Mouse (Mus musculus) liver, embryonic 14.5 days (tissue): ENCODE data around the gene Ticam1. TPM values are rescaled to one million over a fixed set of nuclear protein-coding genes. Genes with fewer than 3 reads are reported as not detected.

Experiments
- ATAC-seq: fragments of 200-750 bp; cut with Nextera tagmentation; 2 replicates; pipeline ENCODE4 v1.8.0; 2017; ENCODE audit warnings: moderate number of reproducible peaks, mild to moderate bottlenecking, moderate library complexity; ENCODE audit not compliant: insufficient read depth
- DNase-seq, 3 experiments: peaks; one replicate each; pipeline ENCODE4 v3.0.0-alpha.2; 2012 to 2013; ENCODE audit warnings: low read depth in 3 of 3, low spot score in 3 of 3
- H3K27ac ChIP-seq: fragments of 300-500 bp; sonication (generic); 2 replicates; pipeline ENCODE4 v1.5.1; 2014; ENCODE audit warnings: moderate library complexity, mild to moderate bottlenecking, control low read depth, inconsistent platforms
- H3K27me3 ChIP-seq: fragments of 300-500 bp; sonication (generic); 2 replicates; pipeline ENCODE4 v1.6.1; 2014; ENCODE audit warnings: mild to moderate bottlenecking, low read length, moderate library complexity; ENCODE audit not compliant: control insufficient read depth, insufficient read depth
- H3K36me3 ChIP-seq: fragments of 300-500 bp; sonication (generic); replicated peaks from 2 replicates; pipeline ENCODE4 v1.6.1; 2014; ENCODE audit warnings: low read depth; ENCODE audit not compliant: control insufficient read depth, insufficient read depth
- H3K4me1 ChIP-seq, 2 experiments: fragments of 200-500 bp in 1 of 2; fragments of 300-500 bp in 1 of 2; sonication (generic) in 1 of 2; replicated peaks; 2 replicates each; pipeline ENCODE4 v1.6.1; 2012 to 2014; ENCODE audit warnings: antibody characterized with exemption in 1 of 2, inconsistent platforms in 1 of 2, low read length in 1 of 2; ENCODE audit not compliant: control insufficient read depth in 2 of 2, insufficient read depth in 2 of 2
- H3K4me2 ChIP-seq: fragments of 300-500 bp; sonication (generic); 2 replicates; pipeline ENCODE4 v1.6.1; 2014; ENCODE audit warnings: low read depth, mild to moderate bottlenecking, control low read depth, moderate library complexity
- H3K4me3 ChIP-seq, 2 experiments: fragments of 200-500 bp in 1 of 2; fragments of 300-500 bp in 1 of 2; sonication (generic) in 1 of 2; 2 replicates each; pipeline ENCODE4 v1.5.1; 2012 to 2014; ENCODE audit warnings: low read depth in 2 of 2, low read length in 2 of 2, mild to moderate bottlenecking in 2 of 2, control low read depth in 1 of 2, inconsistent platforms in 1 of 2, moderate library complexity in 1 of 2; ENCODE audit not compliant: insufficient read depth in 1 of 2
- H3K9ac ChIP-seq: fragments of 300-500 bp; sonication (generic); replicated peaks from 2 replicates; pipeline ENCODE4 v1.6.1; 2014; ENCODE audit warnings: mild to moderate bottlenecking, control low read depth, moderate library complexity
- H3K9me3 ChIP-seq: fragments of 300-500 bp; sonication (generic); 2 replicates; pipeline ENCODE4 v1.6.1; 2016; ENCODE audit warnings: low read length, mixed read lengths; ENCODE audit not compliant: control insufficient read depth
- CTCF ChIP-seq: IDR thresholded peaks from 2 replicates; pipeline ENCODE4 v1.5.1; 2016; ENCODE audit warnings: antibody characterized with exemption, low read depth, control low read depth
- EP300 ChIP-seq: IDR thresholded peaks from 2 replicates; pipeline ENCODE4 v1.6.1; 2016; ENCODE audit warnings: antibody characterized with exemption, low read depth
- WGBS: fragments of 180-500 bp; shearing (Covaris S2); extraction: QIAGEN DNeasy Blood & Tissue Kit; methylation state at CpG from one replicate; pipeline ENCODE4 v1.1.7; 2014; ENCODE audit not compliant: insufficient replicate concordance; 5-methylcytosine and 5-hydroxymethylcytosine counted together
- microRNA counts: library from miRNA; unstranded; fragments of <30 nt; microRNA quantifications from one replicate; lab custom pipeline; 2016
- microRNA-seq: library from miRNA; unstranded; fragments of <30 nt; microRNA quantifications from one replicate; pipeline ENCODE4, GENCODE M21; 2016
- polyA plus RNA-seq, 2 experiments: library from polyadenylated mRNA; depleted of rRNA in 1 of 2; stranded (reverse) in 1 of 2; unstranded in 1 of 2; fragments of >200 nt; fragmentation: Nextera tagmentation in 1 of 2; extraction: Ambion mirVana in 1 of 2; gene quantifications; 2 replicates each; pipeline versions ENCODE4 v1.2.1 to v1.2.3; 2012 to 2014

Ticam1 gene
- polyA plus RNA-seq, 2 experiments = 3.4 to 4.9 TPM

- Histone ChIP-seq H3K9ac (no peak overlapping the region), H3K27me3 (no peaks in the 10 kb centered on the region), H3K27ac (no peak overlapping the region), H3K4me3 (no peak overlapping the region), H3K4me2 (no peak overlapping the region), H3K36me3 (no peaks in the 10 kb centered on the region), H3K4me1 (0 out of 4 replicates have a peak, but pooled peaks cover 0 to under 1% of the 10 kb centered on the region in 2 experiments), H3K9me3 (no peaks in the 10 kb centered on the region)
- ATAC-seq (no peak), DNase-seq (no peak)
- TF ChIP-seq CTCF = no peak
- TF ChIP-seq EP300 = no peak
- WGBS = 14% methylated on average over 1 of the region's 1 CpGs
Measured at GRCm38 (mm10) chr17:56224916-56225315, 51.7 kb downstream of the Ticam1 start.

- Histone ChIP-seq H3K27ac (no peak overlapping the region), H3K9me3 (no peaks in the 10 kb centered on the region), H3K4me2 (no peak overlapping the region; the same call in none of the 2 replicates), H3K36me3 (no peaks in the 10 kb centered on the region), H3K27me3 (no peaks in the 10 kb centered on the region), H3K4me1 (peaks cover 8 to 11% of the 10 kb centered on the region in 2 experiments), H3K4me3 (no peak overlapping the region), H3K9ac (no peak overlapping the region)
- no peak for TF ChIP-seq CTCF
- TF ChIP-seq EP300 = no peak
- 35% methylated on average over 3 of the region's 3 CpGs for WGBS
- DNase-seq (no peak), ATAC-seq (no peak)
Measured at GRCm38 (mm10) chr17:56219805-56220204, 56.8 kb downstream of the Ticam1 start.

MicroRNAs encoded within 50 kb of the gene (microRNA counts, 519-probe panel; counts per million panel counts)
- microRNA mmu-miR-7b (lab: Ali Mortazavi, UCI) = 69.9 counts per million

Small RNA genes lying within 50 kb of the gene (microRNA-seq; reads per million reads assigned to microRNA genes)
- 11.4 reads per million, percentile 22 among the genes with 10 or more reads in this experiment for gene Mir7b

Other genes with a start within 250 kb of the Ticam1 start
- 28.8 and 30.0 TPM in 2 replicates for gene Sh3gl1, start 240.2 kb downstream of the Ticam1 start, polyA plus RNA-seq (2012; rRNA removed)
- 32.5 and 32.9 TPM in 2 replicates for gene Sh3gl1, start 240.2 kb downstream of the Ticam1 start, polyA plus RNA-seq (2014; fragmentation: Nextera tagmentation; extraction: Ambion mirVana)
- gene Chaf1a, start 236.3 kb downstream of the Ticam1 start, polyA plus RNA-seq (2012; rRNA removed) = 10.8 and 14.6 TPM in 2 replicates
- gene Chaf1a, start 236.3 kb downstream of the Ticam1 start, polyA plus RNA-seq (2014; fragmentation: Nextera tagmentation; extraction: Ambion mirVana) = 10.2 and 13.0 TPM in 2 replicates
- 7.3 TPM in 2 replicates for gene Ubxn6, start 201.8 kb downstream of the Ticam1 start, polyA plus RNA-seq (2012; rRNA removed)
- gene Ubxn6, start 201.8 kb downstream of the Ticam1 start, polyA plus RNA-seq (2014; fragmentation: Nextera tagmentation; extraction: Ambion mirVana) = 10.8 and 12.2 TPM in 2 replicates
- gene Hdgfl2, start 197.2 kb downstream of the Ticam1 start, polyA plus RNA-seq (2012; rRNA removed) = 18.2 and 29.5 TPM in 2 replicates
- 26.0 and 36.0 TPM in 2 replicates for gene Hdgfl2, start 197.2 kb downstream of the Ticam1 start, polyA plus RNA-seq (2014; fragmentation: Nextera tagmentation; extraction: Ambion mirVana)
- gene Plin4, start 167.0 kb downstream of the Ticam1 start, polyA plus RNA-seq (2012; rRNA removed) = 0.01 TPM in 2 replicates
- 0.03 TPM in 1 of 2 replicates, not detected in the other for gene Plin4, start 167.0 kb downstream of the Ticam1 start, polyA plus RNA-seq (2014; fragmentation: Nextera tagmentation; extraction: Ambion mirVana)
- 0.11 and 0.29 TPM in 2 replicates for gene Plin5, start 159.2 kb downstream of the Ticam1 start, polyA plus RNA-seq (2012; rRNA removed)
- 0.34 and 0.35 TPM in 2 replicates for gene Plin5, start 159.2 kb downstream of the Ticam1 start, polyA plus RNA-seq (2014; fragmentation: Nextera tagmentation; extraction: Ambion mirVana)
- gene Lrg1, start 154.8 kb downstream of the Ticam1 start, polyA plus RNA-seq (2012; rRNA removed) = 0.09 and 0.10 TPM in 2 replicates
- gene Lrg1, start 154.8 kb downstream of the Ticam1 start, polyA plus RNA-seq (2014; fragmentation: Nextera tagmentation; extraction: Ambion mirVana) = 0.29 and 0.67 TPM in 2 replicates
- 0.92 and 1.1 TPM in 2 replicates for gene Sema6b, start 136.4 kb downstream of the Ticam1 start, polyA plus RNA-seq (2012; rRNA removed)
- gene Sema6b, start 136.4 kb downstream of the Ticam1 start, polyA plus RNA-seq (2014; fragmentation: Nextera tagmentation; extraction: Ambion mirVana) = 0.43 and 0.71 TPM in 2 replicates
- gene Tnfaip8l1, start 114.3 kb downstream of the Ticam1 start, polyA plus RNA-seq (2012; rRNA removed) = 1.5 and 1.8 TPM in 2 replicates
- gene Tnfaip8l1, start 114.3 kb downstream of the Ticam1 start, polyA plus RNA-seq (2014; fragmentation: Nextera tagmentation; extraction: Ambion mirVana) = 2.4 and 2.7 TPM in 2 replicates
- gene Mydgf, start 92.9 kb downstream of the Ticam1 start, polyA plus RNA-seq (2012; rRNA removed) = 35.9 and 37.3 TPM in 2 replicates
- gene Mydgf, start 92.9 kb downstream of the Ticam1 start, polyA plus RNA-seq (2014; fragmentation: Nextera tagmentation; extraction: Ambion mirVana) = 48.8 and 50.3 TPM in 2 replicates
- 14.4 and 16.5 TPM in 2 replicates for gene Dpp9, start 57.9 kb downstream of the Ticam1 start, polyA plus RNA-seq (2012; rRNA removed)
- gene Dpp9, start 57.9 kb downstream of the Ticam1 start, polyA plus RNA-seq (2014; fragmentation: Nextera tagmentation; extraction: Ambion mirVana) = 11.7 and 16.6 TPM in 2 replicates
- 5.6 and 5.8 TPM in 2 replicates for gene Fem1a, start 20.0 kb downstream of the Ticam1 start, polyA plus RNA-seq (2012; rRNA removed)
- 4.9 and 5.8 TPM in 2 replicates for gene Fem1a, start 20.0 kb downstream of the Ticam1 start, polyA plus RNA-seq (2014; fragmentation: Nextera tagmentation; extraction: Ambion mirVana)
- 7.4 and 9.2 TPM in 2 replicates for gene Plin3, start 16.1 kb upstream of the Ticam1 start, polyA plus RNA-seq (2012; rRNA removed)
- gene Plin3, start 16.1 kb upstream of the Ticam1 start, polyA plus RNA-seq (2014; fragmentation: Nextera tagmentation; extraction: Ambion mirVana) = 24.2 and 27.2 TPM in 2 replicates
- gene Arrdc5, start 23.5 kb upstream of the Ticam1 start, polyA plus RNA-seq (2012; rRNA removed) = not detected in 2 replicates
- not detected in 2 replicates for gene Arrdc5, start 23.5 kb upstream of the Ticam1 start, polyA plus RNA-seq (2014; fragmentation: Nextera tagmentation; extraction: Ambion mirVana)
- gene Uhrf1, start 26.5 kb upstream of the Ticam1 start, polyA plus RNA-seq (2012; rRNA removed) = 72.6 and 86.2 TPM in 2 replicates
- gene Uhrf1, start 26.5 kb upstream of the Ticam1 start, polyA plus RNA-seq (2014; fragmentation: Nextera tagmentation; extraction: Ambion mirVana) = 76.0 and 90.8 TPM in 2 replicates
- gene Kdm4b, start 49.3 kb upstream of the Ticam1 start, polyA plus RNA-seq (2012; rRNA removed) = 4.2 and 4.6 TPM in 2 replicates
- gene Kdm4b, start 49.3 kb upstream of the Ticam1 start, polyA plus RNA-seq (2014; fragmentation: Nextera tagmentation; extraction: Ambion mirVana) = 4.5 and 6.3 TPM in 2 replicates
- 17.7 and 18.8 TPM in 2 replicates for gene Ptprs, start 199.7 kb upstream of the Ticam1 start, polyA plus RNA-seq (2012; rRNA removed)
- gene Ptprs, start 199.7 kb upstream of the Ticam1 start, polyA plus RNA-seq (2014; fragmentation: Nextera tagmentation; extraction: Ambion mirVana) = 3.8 and 4.6 TPM in 2 replicates
- not detected in 2 replicates for gene Znrf4, start 235.6 kb upstream of the Ticam1 start, polyA plus RNA-seq (2012; rRNA removed)
- gene Znrf4, start 235.6 kb upstream of the Ticam1 start, polyA plus RNA-seq (2014; fragmentation: Nextera tagmentation; extraction: Ambion mirVana) = not detected in 2 replicates